Mouse (Mus musculus): ENCODE results near the gene Echdc2.

DNA sequence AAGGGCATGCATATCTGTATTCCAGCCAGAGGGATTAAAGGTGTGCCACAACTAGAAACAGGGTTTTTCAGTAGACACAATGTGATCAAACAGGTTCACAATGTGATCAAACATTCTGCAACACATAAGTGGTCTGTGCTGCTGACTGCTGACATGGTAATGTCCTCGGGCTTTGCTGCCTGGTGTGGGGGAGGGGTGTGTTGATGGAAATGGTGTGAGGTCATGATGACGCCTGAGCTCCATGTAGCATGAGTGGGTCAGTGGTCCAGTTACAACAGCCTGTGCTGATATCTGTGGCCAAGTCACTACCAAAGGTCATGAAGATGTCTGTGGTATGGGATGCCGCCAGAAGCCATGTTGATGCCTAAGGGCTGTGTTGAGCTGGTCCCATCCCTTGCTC is 34.8 kb upstream of the Echdc2 start:
- no peak for TF ChIP-seq TAL1 (conservative IDR thresholded peaks at IDR 0.05; ENCODE audit: low read depth, low read length)
- no peak for TF ChIP-seq CTCF (IDR thresholded peaks at IDR 0.05; ENCODE audit: low read depth, low read length)
- no peak for TF ChIP-seq GATA2 (IDR thresholded peaks at IDR 0.05; ENCODE audit: borderline replicate concordance, low read depth, low read length)
- TF ChIP-seq GATA1 (IDR thresholded peaks at IDR 0.05; ENCODE audit: borderline replicate concordance, low read length) = no peak
- TF ChIP-seq POLR2AphosphoS5 (IDR thresholded peaks at IDR 0.05; ENCODE audit: insufficient replicate concordance, low read depth, low read length) = no peak

Data from G1E (cell line).